Mouse (Mus musculus) hindbrain, postnatal 0 days (tissue): ENCODE measurements at regions not wholly inside any gene's neighbourhood (a gene's known extent, or its start where the extent isn't known, plus 50 kb on each side); places are given as distances from the start of the nearest gene placed in this dataset.
"Not testable (repeated sequence)": the region's sequence is repeated elsewhere in the genome, so short reads cannot be mapped to it uniquely, and the experiment has no call there.

Source experiments
- ATAC-seq: fragments of 200-750 bp; cut with Nextera tagmentation; 2 replicates; pipeline ENCODE4 v1.8.0; 2017; ENCODE audit warnings: mild to moderate bottlenecking, moderate TSS enrichment, moderate library complexity
- DNase-seq: peaks from one replicate; pipeline ENCODE4 v3.0.0-alpha.2; 2015; ENCODE audit warnings: low spot score
- H3K27ac ChIP-seq: fragments of 300-500 bp; sonication (generic); 2 replicates; pipeline ENCODE4 v1.5.1; 2014; ENCODE audit warnings: mild to moderate bottlenecking
- H3K27me3 ChIP-seq: fragments of 300-500 bp; sonication (generic); 2 replicates; pipeline ENCODE4 v1.6.1; 2014; ENCODE audit warnings: low read length, mixed read lengths; ENCODE audit not compliant: insufficient read depth
- H3K36me3 ChIP-seq: fragments of 300-500 bp; sonication (generic); 2 replicates; pipeline ENCODE4 v1.6.1; 2014; ENCODE audit warnings: low read length, mixed read lengths; ENCODE audit not compliant: insufficient read depth
- H3K4me1 ChIP-seq: fragments of 300-500 bp; sonication (generic); 2 replicates; pipeline ENCODE4 v1.6.1; 2014; ENCODE audit warnings: antibody characterized with exemption, low read length, mixed read lengths; ENCODE audit not compliant: insufficient read depth
- H3K4me2 ChIP-seq: fragments of 300-500 bp; sonication (generic); 2 replicates; pipeline ENCODE4 v1.6.1; 2014; ENCODE audit warnings: low read depth, mild to moderate bottlenecking, low read length, moderate library complexity, mixed read lengths
- H3K4me3 ChIP-seq: fragments of 300-500 bp; sonication (generic); 2 replicates; pipeline ENCODE4 v1.5.1; 2014; ENCODE audit warnings: low read length
- H3K9ac ChIP-seq: fragments of 300-500 bp; sonication (generic); replicated peaks from 2 replicates; pipeline ENCODE4 v1.6.1; 2014; ENCODE audit warnings: mild to moderate bottlenecking, low read length, moderate library complexity, mixed read lengths
- H3K9me3 ChIP-seq: fragments of 300-500 bp; sonication (generic); 2 replicates; pipeline ENCODE4 v1.6.1; 2016; ENCODE audit warnings: low read length, mixed read lengths
- CTCF ChIP-seq: IDR thresholded peaks from 2 replicates; pipeline ENCODE4 v1.5.1; 2016; ENCODE audit warnings: antibody characterized with exemption, control low read depth, low read depth
- WGBS: fragments of 180-500 bp; shearing (Covaris S2); extraction: QIAGEN DNeasy Blood & Tissue Kit; methylation state at CpG from one replicate; pipeline ENCODE4 v1.1.7; 2014; 5-methylcytosine and 5-hydroxymethylcytosine counted together

DNA sequence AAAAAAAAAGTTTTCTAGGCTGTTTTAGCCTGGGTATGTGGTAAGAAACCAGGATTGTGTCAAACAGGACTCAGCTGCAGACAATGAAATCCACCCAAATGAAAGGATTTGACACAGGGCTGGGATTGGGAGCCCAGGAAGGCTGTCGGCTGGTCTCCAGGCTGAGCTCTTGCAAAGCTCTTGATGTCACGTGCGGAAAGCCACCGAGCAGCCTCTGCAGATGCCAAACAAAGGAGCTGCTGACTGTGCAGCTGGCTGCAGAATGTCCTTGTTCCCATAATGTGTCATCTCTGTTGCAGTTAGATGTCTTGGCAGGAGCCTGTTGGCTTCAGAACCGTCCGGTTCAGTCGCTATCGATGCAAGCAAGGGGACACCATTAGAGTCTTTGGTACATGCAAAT, 56.1 kb downstream of the Bbs10 start:
- Histone ChIP-seq H3K4me3 (no peak overlapping the region), H3K4me2 (no peak overlapping the region), H3K36me3 (no peaks in the 10 kb centered on the region), H3K9me3 (no peaks in the 10 kb centered on the region), H3K27me3 (no peaks in the 10 kb centered on the region), H3K4me1 (no peaks in the 10 kb centered on the region), H3K9ac (no peak overlapping the region), H3K27ac (no peak overlapping the region)
- no peak for TF ChIP-seq CTCF
- DNase-seq (peak; percentile 46), ATAC-seq (peak; percentile 74)
- WGBS = 36% methylated on average over 8 of the region's 8 CpGs

DNA sequence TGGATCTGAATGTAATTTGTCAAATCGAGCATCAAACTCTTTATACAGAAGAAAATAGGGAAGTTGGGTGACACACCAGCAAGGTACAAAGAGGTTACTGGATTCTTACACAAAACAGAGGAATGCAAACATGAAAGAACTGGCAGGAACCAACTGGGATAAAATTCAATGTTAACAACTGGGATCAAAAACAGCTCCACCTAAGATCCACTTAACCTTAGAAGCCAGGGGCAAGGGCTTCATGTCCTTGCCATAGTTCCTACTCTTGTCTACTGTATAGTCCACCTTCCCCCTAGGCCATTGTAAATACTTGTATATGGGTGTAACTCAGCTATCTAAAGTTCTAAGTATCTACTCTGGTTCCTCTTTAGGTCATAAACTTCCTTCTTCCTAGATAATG, 59.9 kb downstream of the Bbs10 start:
- not testable (repeated sequence) for H3K9me3 ChIP-seq, DNase-seq
- WGBS = 77% methylated on average over 1 of the region's 1 CpGs

DNA sequence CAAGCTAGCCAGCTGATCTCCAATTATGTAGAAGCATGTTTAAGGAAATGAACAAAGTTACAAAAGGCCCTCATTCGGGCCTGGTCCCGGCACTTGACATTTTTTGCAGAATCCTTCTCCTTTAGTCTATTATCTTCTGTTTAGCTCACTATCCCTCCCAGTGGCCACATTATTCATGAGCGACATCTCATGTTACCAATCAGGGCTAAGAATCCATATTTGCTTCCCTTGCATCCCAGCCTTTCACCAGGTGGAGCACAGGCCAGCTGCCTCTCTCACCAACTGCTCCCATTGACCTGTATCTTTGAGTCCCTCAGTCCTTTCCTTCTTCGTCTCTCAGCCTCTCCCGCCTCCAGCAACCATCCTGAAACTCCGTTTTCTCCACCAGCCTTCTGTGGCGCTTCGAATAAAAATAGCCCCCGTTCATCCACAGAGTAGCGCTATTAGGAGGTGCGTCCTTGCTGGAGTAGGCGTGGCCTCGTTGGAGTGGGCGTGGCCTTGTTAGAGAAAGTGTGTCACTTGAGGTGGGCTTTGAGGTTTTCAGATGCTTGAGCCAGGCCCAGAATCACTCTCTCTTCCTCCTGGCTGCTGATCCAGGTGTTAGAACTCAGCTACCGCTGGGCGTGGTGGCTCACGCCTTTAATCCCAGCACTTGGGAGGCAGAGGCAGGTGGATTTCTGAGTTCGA, 63.4 kb downstream of the Bbs10 start:
- Histone ChIP-seq H3K4me1 (no peaks in the 10 kb centered on the region; the same call in 1 of the 2 replicates), H3K27me3 (no peaks in the 10 kb centered on the region), H3K27ac (no peak overlapping the region), H3K9me3 (no peaks in the 10 kb centered on the region), H3K4me2 (no peak overlapping the region), H3K36me3 (no peaks in the 10 kb centered on the region), H3K9ac (no peak overlapping the region), H3K4me3 (no peak overlapping the region)
- no peak for DNase-seq
- WGBS = 89% methylated on average over 17 of the region's 18 CpGs
- no peak for TF ChIP-seq CTCF
- no peak for ATAC-seq

More for the DNA sequence above, 59.9 kb downstream of the Bbs10 start:
- not testable (repeated sequence) for H3K36me3 ChIP-seq, H3K4me1 ChIP-seq, H3K4me3 ChIP-seq, H3K27me3 ChIP-seq, H3K9ac ChIP-seq, H3K27ac ChIP-seq, H3K4me2 ChIP-seq, ATAC-seq

DNA sequence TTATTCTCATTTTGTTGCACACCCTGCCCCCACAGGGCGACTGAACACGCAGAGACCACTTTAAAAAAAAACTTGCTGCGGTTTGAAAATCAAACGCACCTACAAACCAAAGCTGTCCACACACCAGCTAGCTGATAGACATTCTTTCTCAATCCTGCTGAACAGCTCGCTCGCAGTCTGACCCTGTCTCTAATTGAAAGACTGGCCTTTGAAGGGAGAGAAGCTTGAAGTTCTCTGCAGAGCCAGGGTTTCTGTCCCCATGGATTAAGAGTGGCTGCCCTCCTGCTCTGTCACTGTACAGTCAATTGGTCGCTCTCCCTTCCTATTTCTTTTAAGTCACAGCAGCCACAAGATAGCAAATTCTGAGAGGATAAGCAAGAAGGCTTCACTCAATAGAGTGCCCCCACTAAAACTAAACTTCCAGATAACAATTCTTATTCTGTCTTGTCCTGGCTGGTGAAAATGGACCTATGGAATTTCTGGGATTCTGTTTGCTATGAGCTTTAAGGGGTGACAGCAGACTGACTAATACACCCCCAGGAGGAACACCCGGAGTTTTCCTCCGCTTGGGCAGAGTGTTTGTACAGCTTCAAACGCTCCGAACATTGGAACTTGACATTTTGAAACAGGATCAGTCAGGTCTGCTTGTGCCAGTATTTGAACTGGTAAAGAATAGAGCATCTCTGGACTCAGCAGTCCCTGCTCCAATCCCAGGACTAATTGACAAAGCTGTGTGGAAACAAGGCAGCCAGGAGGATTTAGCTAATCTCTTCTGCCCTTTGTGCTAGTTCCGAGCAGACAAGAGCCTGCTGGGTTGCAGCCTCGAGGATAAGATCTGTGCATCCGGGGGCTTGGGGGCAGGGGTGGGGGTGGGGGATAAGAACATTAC, 65.5 kb downstream of the Bbs10 start:
- H3K9ac ChIP-seq = no peak overlapping the region
- H3K27me3 ChIP-seq = no peaks in the 10 kb centered on the region
- ATAC-seq (no peak), DNase-seq (no peak)
- TF ChIP-seq CTCF = no peak
- 35% methylated on average over 14 of the region's 14 CpGs for WGBS
- H3K9me3 ChIP-seq = no peaks in the 10 kb centered on the region
- H3K4me1 ChIP-seq = no peaks in the 10 kb centered on the region; the same call in 1 of the 2 replicates
- no peaks in the 10 kb centered on the region for H3K36me3 ChIP-seq
- no peak overlapping the region for H3K4me3 ChIP-seq
- 0 out of 2 replicates have a peak overlapping the region, but pooled peaks have one; percentile 26 for H3K27ac ChIP-seq
- H3K4me2 ChIP-seq = no peak overlapping the region

DNA sequence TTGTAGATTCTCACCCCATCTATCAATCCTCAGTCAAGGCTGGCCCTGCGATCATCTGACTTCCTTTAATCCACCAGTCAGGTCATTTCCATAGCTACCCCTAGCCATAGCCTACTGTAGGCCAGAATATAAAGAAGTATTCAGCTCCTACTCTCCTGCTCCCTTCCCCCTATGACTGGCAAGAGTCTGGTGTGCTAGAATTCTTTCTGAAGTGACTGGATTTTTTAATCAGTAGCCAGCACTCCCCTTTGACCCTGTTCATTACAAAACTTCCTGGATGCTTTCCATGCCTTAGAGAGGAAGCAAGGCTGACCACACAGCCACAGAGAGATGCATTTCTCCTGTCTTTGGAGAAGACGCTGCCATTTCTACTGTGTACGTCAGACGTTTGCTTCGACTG, 66.5 kb downstream of the Bbs10 start:
- H3K36me3 ChIP-seq = no peaks in the 10 kb centered on the region
- H3K4me3 ChIP-seq = no peak overlapping the region
- no peak overlapping the region for H3K9ac ChIP-seq
- peak; percentile 64; the same call in 1 of the 2 replicates for ATAC-seq
- 59% methylated on average over 5 of the region's 5 CpGs for WGBS
- DNase-seq = no peak
- H3K27me3 ChIP-seq = no peaks in the 10 kb centered on the region
- H3K4me1 ChIP-seq = no peaks in the 10 kb centered on the region; the same call in 1 of the 2 replicates
- H3K27ac ChIP-seq = no peak overlapping the region
- H3K9me3 ChIP-seq = no peaks in the 10 kb centered on the region
- no peak overlapping the region for H3K4me2 ChIP-seq
- no peak for TF ChIP-seq CTCF

DNA sequence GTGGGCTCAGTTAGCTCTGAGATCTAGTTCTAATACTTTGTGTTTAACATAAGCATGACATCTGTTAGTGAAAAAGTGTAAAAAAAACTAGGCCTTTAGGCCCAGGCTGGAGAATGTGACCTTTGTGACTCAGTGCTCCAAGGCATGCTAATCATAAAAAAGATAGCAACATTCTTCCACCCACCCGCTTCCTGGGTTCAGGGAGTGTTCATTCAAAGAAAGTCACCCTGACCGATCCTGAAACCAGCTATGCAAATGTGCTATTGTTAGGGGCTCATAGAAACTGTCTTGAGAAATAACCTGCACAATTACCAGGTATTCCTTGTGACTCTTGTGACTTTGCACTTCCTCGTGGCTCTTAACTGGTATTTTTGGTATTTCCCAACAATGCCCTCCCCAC, 70.6 kb downstream of the Bbs10 start:
- not testable (repeated sequence) for H3K4me3 ChIP-seq, DNase-seq, H3K9ac ChIP-seq, H3K27me3 ChIP-seq, H3K4me2 ChIP-seq, H3K36me3 ChIP-seq, H3K4me1 ChIP-seq, H3K9me3 ChIP-seq, H3K27ac ChIP-seq, ATAC-seq
- 64% methylated on average over 3 of the region's 3 CpGs for WGBS
